Mouse (Mus musculus) liver, embryonic 14.5 days (tissue): ENCODE measurements around the gene Mical2. TPM values are rescaled to one million over a fixed set of nuclear protein-coding genes. Genes with fewer than 3 reads are reported as not detected.

ENCODE experiments used
- ATAC-seq: fragments of 200-750 bp; cut with Nextera tagmentation; 2 replicates; pipeline ENCODE4 v1.8.0; 2017; ENCODE audit warnings: moderate number of reproducible peaks, mild to moderate bottlenecking, moderate library complexity; ENCODE audit not compliant: insufficient read depth
- DNase-seq, 3 experiments: peaks; one replicate each; pipeline ENCODE4 v3.0.0-alpha.2; 2012 to 2013; ENCODE audit warnings: low read depth in 3 of 3, low spot score in 3 of 3
- H3K27ac ChIP-seq: fragments of 300-500 bp; sonication (generic); 2 replicates; pipeline ENCODE4 v1.5.1; 2014; ENCODE audit warnings: moderate library complexity, mild to moderate bottlenecking, control low read depth, inconsistent platforms
- H3K27me3 ChIP-seq: fragments of 300-500 bp; sonication (generic); 2 replicates; pipeline ENCODE4 v1.6.1; 2014; ENCODE audit warnings: mild to moderate bottlenecking, low read length, moderate library complexity; ENCODE audit not compliant: control insufficient read depth, insufficient read depth
- H3K36me3 ChIP-seq: fragments of 300-500 bp; sonication (generic); replicated peaks from 2 replicates; pipeline ENCODE4 v1.6.1; 2014; ENCODE audit warnings: low read depth; ENCODE audit not compliant: control insufficient read depth, insufficient read depth
- H3K4me1 ChIP-seq, 2 experiments: fragments of 200-500 bp in 1 of 2; fragments of 300-500 bp in 1 of 2; sonication (generic) in 1 of 2; replicated peaks; 2 replicates each; pipeline ENCODE4 v1.6.1; 2012 to 2014; ENCODE audit warnings: antibody characterized with exemption in 1 of 2, inconsistent platforms in 1 of 2, low read length in 1 of 2; ENCODE audit not compliant: control insufficient read depth in 2 of 2, insufficient read depth in 2 of 2
- H3K4me2 ChIP-seq: fragments of 300-500 bp; sonication (generic); 2 replicates; pipeline ENCODE4 v1.6.1; 2014; ENCODE audit warnings: low read depth, mild to moderate bottlenecking, control low read depth, moderate library complexity
- H3K4me3 ChIP-seq, 2 experiments: fragments of 200-500 bp in 1 of 2; fragments of 300-500 bp in 1 of 2; sonication (generic) in 1 of 2; 2 replicates each; pipeline ENCODE4 v1.5.1; 2012 to 2014; ENCODE audit warnings: low read depth in 2 of 2, low read length in 2 of 2, mild to moderate bottlenecking in 2 of 2, control low read depth in 1 of 2, inconsistent platforms in 1 of 2, moderate library complexity in 1 of 2; ENCODE audit not compliant: insufficient read depth in 1 of 2
- H3K9ac ChIP-seq: fragments of 300-500 bp; sonication (generic); replicated peaks from 2 replicates; pipeline ENCODE4 v1.6.1; 2014; ENCODE audit warnings: mild to moderate bottlenecking, control low read depth, moderate library complexity
- H3K9me3 ChIP-seq: fragments of 300-500 bp; sonication (generic); 2 replicates; pipeline ENCODE4 v1.6.1; 2016; ENCODE audit warnings: low read length, mixed read lengths; ENCODE audit not compliant: control insufficient read depth
- CTCF ChIP-seq: IDR thresholded peaks from 2 replicates; pipeline ENCODE4 v1.5.1; 2016; ENCODE audit warnings: antibody characterized with exemption, low read depth, control low read depth
- EP300 ChIP-seq: IDR thresholded peaks from 2 replicates; pipeline ENCODE4 v1.6.1; 2016; ENCODE audit warnings: antibody characterized with exemption, low read depth
- WGBS: fragments of 180-500 bp; shearing (Covaris S2); extraction: QIAGEN DNeasy Blood & Tissue Kit; methylation state at CpG from one replicate; pipeline ENCODE4 v1.1.7; 2014; ENCODE audit not compliant: insufficient replicate concordance; 5-methylcytosine and 5-hydroxymethylcytosine counted together
- polyA plus RNA-seq, 2 experiments: library from polyadenylated mRNA; depleted of rRNA in 1 of 2; stranded (reverse) in 1 of 2; unstranded in 1 of 2; fragments of >200 nt; fragmentation: Nextera tagmentation in 1 of 2; extraction: Ambion mirVana in 1 of 2; gene quantifications; 2 replicates each; pipeline versions ENCODE4 v1.2.1 to v1.2.3; 2012 to 2014

Gene Mical2
- polyA plus RNA-seq, 2 experiments = 1.2 to 1.4 TPM

DNA sequence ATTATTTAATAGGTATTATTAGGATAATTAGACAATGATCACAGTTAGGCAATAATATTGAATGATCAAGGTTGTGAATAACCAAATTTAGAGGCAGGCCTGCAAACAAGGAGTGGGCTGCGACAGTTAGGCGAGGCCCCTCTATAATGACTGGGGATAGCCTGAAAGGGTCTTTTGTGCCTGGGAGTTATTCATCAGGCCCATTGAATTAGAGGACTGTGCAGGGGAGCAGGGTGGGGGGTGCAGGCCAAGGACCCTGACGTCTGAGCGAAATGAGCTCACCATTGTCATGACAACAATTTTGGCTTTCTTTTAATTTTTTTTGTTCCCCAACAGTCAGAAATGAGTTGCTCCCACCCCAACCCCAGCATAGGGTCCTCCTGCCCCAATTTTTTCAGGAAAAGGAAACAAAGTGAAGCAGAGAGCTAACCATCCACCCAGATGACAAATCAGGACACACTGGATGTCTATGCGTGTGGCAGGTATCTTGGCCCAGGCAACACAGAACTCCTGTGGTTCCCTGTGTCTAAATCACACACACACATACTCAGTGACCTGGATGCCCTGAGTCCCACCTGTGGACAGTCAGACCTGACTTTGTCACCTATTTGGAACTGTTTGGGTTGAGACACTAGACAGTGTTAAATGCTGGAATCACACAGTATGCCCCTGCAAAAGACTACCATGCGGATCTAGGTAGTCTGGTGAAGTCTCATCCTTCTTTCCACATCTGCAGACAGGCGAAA, 173.9 kb downstream of the Mical2 start:
- Histone ChIP-seq H3K36me3 (no peaks in the 10 kb centered on the region), H3K4me1 (no peaks in the 10 kb centered on the region; a peak in 1 of 4 replicates), H3K9ac (no peak overlapping the region), H3K4me2 (no peak overlapping the region), H3K4me3 (no peak overlapping the region), H3K27me3 (no peaks in the 10 kb centered on the region), H3K9me3 (no peaks in the 10 kb centered on the region), H3K27ac (no peak overlapping the region)
- no peak for TF ChIP-seq CTCF
- WGBS = 66% methylated on average over 7 of the region's 7 CpGs
- ATAC-seq = no peak
- DNase-seq = no peak

DNA sequence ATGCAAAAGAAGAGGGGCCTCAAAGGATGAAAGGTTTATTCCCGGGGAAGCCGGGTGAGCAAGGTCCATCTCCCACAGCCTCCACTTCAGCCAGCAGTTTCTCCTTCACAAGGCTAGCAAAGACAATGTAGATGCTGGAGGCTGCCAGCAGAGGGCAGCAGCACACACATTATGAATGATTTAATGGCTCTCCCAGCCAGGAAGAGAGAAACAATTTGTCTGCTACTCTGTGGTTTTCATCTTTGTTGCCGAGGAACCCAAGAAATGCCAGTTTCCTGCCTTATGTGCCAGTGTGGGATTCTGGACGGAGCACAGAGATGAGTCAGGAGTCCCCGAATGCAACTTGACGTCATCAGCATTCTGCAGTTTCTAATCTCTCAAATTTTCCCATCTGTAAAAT, 174.5 kb downstream of the Mical2 start:
- Histone ChIP-seq H3K9me3 (no peaks in the 10 kb centered on the region), H3K36me3 (no peaks in the 10 kb centered on the region), H3K27ac (no peak overlapping the region), H3K27me3 (no peaks in the 10 kb centered on the region), H3K9ac (no peak overlapping the region), H3K4me2 (no peak overlapping the region), H3K4me1 (no peaks in the 10 kb centered on the region; a peak in 2 of 4 replicates), H3K4me3 (no peak overlapping the region)
- TF ChIP-seq CTCF = peak; percentile 83
- no peak for TF ChIP-seq EP300
- no peak for ATAC-seq
- DNase-seq = peak in 1 of 3 experiments; percentile 14
- WGBS = 29% methylated on average over 6 of the region's 6 CpGs

DNA sequence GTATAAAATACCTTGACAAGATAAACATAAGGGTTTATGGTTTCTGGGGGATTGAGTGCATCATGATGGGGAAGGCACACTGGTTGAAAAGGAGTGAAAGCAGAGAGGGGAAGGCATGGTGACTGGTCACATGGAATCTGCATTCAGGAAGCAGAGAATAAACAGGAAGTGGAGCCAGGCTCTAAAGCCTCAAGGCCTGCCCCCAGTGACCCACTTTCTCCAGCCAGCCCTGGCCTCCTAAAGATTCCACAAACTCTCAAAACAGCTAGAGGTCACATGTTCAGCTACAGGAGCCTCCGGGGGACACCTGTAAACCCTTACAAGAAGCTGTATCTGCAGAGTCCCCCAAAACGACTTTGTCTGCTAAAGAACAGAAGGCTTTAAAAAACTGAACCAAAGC, 179.4 kb downstream of the Mical2 start:
- Histone ChIP-seq H3K9me3 (no peaks in the 10 kb centered on the region), H3K27ac (no peak overlapping the region), H3K4me1 (no peaks in the 10 kb centered on the region; a peak in 2 of 4 replicates), H3K36me3 (no peaks in the 10 kb centered on the region), H3K27me3 (no peaks in the 10 kb centered on the region), H3K4me3 (no peak overlapping the region), H3K4me2 (no peak overlapping the region), H3K9ac (no peak overlapping the region)
- no peak for DNase-seq
- 25% methylated on average over 2 of the region's 2 CpGs for WGBS
- ATAC-seq = no peak
- TF ChIP-seq EP300 = no peak
- no peak for TF ChIP-seq CTCF

DNA sequence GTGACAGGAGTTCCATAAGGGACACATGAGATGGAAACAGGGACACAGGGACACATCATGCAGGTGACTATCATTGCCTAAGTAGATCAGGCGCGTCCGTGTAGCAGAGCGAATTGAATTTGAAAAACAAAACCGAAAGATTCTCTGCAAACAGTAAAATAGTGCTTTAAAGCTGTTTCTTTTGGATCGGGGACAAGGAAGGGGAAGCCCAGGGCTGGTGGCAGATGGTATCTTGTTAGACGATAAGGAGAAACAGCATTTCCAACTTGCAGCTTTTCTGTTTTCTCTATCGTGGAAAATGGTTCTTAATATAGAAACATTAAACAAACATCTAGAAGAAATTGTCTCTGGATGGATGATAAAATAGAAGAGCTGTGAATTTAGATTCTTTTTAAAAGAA, 179.9 kb downstream of the Mical2 start:
- TF ChIP-seq EP300 = no peak
- no peak for TF ChIP-seq CTCF
- H3K4me2 ChIP-seq = no peak overlapping the region
- DNase-seq (no peak), ATAC-seq (no peak)
- 52% methylated on average over 8 of the region's 8 CpGs for WGBS
- no peaks in the 10 kb centered on the region for H3K9me3 ChIP-seq
- no peak overlapping the region for H3K27ac ChIP-seq
- no peak overlapping the region for H3K9ac ChIP-seq
- no peaks in the 10 kb centered on the region for H3K36me3 ChIP-seq
- H3K27me3 ChIP-seq = no peaks in the 10 kb centered on the region
- H3K4me1 ChIP-seq = no peaks in the 10 kb centered on the region; a peak in 2 of 4 replicates
- no peak overlapping the region for H3K4me3 ChIP-seq

DNA sequence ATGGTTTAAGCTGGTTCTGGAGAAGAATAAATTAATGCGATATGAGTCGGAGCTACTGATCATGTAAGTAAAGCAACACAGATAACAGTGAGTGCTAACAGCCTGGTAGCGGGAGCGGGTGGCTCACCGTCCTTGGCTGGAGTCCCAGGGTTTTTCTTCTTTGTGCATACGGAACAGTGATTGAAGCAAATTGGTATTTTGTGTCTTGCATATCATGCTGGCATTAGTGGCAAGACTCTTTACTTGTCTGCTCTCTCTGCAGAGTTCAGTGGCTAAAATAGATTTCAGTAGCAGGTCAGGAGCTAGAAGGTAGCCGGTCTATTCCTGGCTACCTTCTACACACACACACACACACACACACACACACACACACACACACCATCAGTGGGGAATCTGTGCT, 181.9 kb downstream of the Mical2 start:
- 66% methylated on average over 7 of the region's 7 CpGs for WGBS
- H3K4me2 ChIP-seq = no peak overlapping the region
- no peaks in the 10 kb centered on the region for H3K9me3 ChIP-seq
- H3K9ac ChIP-seq = no peak overlapping the region
- H3K4me3 ChIP-seq = no peak overlapping the region
- H3K36me3 ChIP-seq = no peaks in the 10 kb centered on the region
- no peak overlapping the region for H3K27ac ChIP-seq
- TF ChIP-seq EP300 = no peak
- TF ChIP-seq CTCF = no peak
- DNase-seq (no peak), ATAC-seq (no peak)
- H3K27me3 ChIP-seq = no peaks in the 10 kb centered on the region
- no peaks in the 10 kb centered on the region; a peak in 2 of 4 replicates for H3K4me1 ChIP-seq
